Mouse (Mus musculus) T-helper 17 cell (primary cell): Measurements from ENCODE around the gene Psmd3.

Source experiments
- in situ Hi-C, 2 experiments: fragments of 300-600 bp; cut with MboI, MseI; formaldehyde crosslinking; loops; 1 replicate in 1 of 2; 2 replicates in 1 of 2; pipeline ENCODE4 v1.15.1; 2025; ENCODE audit warnings: high pct_unique_total_duplicates in 2 of 2

Psmd3 gene

GRCm38 (mm10) chr11:98713703-98714102 is 31.3 kb downstream of the Psmd3 start:
- in situ Hi-C loops = no loop called here

DNA sequence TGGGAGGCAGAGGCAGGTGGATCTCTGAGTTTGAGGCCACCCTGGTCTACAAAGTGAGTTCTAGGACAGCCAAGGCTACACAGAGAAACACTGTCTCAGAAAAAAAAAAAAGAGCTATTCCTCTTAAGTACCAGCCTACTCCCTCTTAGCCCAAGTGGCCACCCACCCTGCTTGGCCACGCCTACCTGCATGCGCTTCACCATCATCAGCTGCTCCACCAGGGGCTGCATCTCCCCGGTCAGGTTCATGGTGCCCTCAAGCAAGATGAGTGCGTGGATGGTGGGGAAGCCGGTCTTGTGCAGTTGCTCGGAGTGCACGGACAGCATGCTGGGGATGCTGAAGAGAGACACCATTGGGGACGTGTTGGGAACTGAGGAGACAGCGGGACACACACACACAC is 33.6 kb downstream of the Psmd3 start:
- in situ Hi-C loops = no loop called here

DNA sequence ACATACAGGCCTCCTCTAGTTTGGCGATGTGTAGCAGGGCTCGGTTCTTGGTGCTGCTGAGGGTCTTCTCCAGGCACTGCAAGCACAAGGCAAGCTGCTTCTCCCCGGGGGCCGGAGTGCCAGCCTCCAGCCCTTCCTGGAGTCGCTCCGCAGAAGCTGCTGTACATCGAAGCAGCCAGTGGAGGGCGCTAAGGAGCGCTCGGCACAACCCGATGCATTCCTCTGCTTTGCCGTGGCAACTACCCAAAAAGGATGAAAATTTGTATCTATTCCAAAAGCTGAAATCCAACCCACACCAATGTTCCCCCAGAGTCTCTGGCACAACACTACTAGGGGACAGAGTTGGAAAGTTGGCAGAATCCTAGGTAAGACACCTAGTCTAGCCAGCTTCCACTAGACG is 35.5 kb downstream of the Psmd3 start:
- in situ Hi-C loops = no loop called here

DNA sequence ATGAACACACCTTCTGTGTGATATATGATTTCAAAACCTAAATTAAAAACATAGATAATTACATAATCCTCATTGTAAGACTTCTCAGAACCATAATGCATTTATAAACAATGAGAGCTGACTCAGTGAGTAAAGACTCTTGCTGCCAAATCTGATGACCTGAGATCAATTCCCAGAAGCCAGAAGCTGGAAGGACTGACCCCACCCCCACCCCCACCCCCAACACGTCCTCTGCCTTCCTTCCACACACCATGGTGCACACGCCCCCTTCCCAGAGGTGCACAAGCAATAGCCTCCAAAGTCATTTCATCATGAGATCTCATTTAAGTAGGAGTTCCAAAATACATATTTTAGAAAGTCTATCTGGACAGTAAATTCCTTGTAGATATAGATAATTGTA is 38.4 kb downstream of the Psmd3 start:
- in situ Hi-C loops = no loop called here

- in situ Hi-C loops = no loop called here
Observed at GRCm38 (mm10) chr11:98721458-98722226, 39.3 kb downstream of the Psmd3 start.

- in situ Hi-C loops = no loop called here
Observed at GRCm38 (mm10) chr11:98723098-98723497, 40.7 kb downstream of the Psmd3 start.

DNA sequence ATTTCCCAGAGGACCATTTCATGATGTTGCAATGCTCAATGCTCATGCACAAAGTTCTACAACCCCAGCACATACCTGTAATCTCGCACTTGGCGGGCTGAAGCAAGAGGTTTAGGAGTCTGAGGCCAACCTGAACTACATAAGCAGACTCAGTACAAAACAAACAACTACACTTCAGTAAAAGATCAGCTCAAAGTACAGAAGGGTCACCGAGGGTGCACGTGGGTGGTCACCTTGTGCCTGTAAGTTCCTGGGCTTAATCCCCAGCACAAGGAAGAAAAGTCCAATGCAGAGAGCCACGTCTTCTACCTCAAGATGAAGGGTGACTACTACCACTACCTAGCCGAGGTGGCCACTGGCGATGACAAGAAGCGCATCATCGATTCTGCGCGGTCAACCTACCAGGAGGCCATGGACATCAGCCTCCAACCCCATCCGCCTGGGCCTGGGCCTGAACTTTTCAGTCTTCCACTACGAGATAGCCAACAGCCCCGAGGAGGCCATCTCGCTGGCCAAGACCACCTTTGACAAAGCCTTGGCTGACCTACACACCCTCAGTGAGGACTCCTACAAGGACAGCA is 43.7 kb downstream of the Psmd3 start:
- in situ Hi-C loops = loop anchor here in 1 of 2 experiments (25.0 kb wide), 1 partner anchor 864 kb away; no protein-coding TSS in a partner anchor

DNA sequence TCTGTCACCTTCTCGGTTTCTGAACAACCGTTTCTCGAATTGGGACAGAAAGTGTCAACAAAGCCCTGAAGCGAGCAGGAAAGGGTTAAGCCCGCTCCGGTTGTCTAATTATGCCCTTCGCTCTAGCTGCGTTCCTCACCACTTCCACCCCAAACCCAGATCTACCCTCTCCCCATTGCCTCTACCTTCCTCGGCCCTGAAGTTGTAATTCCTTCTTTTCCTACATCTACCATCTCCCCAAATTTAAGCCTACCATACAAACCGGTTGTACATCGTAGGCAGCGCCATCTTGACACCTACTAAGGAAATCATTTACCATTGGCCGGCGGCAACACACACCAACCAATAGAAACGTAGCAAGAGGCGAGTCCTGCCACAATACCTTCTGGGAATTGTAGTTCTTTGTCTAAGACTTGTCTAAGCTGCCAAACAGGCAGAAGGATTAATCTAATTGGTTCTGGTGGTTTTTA is 46.8 kb downstream of the Psmd3 start, which contains the start of gene Med24:
TSS of gene Med24 (minus strand) at position 317 of the 470 bp plus-strand sequence.
- in situ Hi-C loops = loop anchor here in 1 of 2 experiments (25.0 kb wide), 1 partner anchor 867 kb away; no protein-coding TSS in a partner anchor

GRCm38 (mm10) chr11:98730727-98731126 is 48.4 kb downstream of the Psmd3 start:
- in situ Hi-C loops = loop anchor here (10.0 to 25.0 kb wide), 2 partner anchors 54 to 868 kb away; no protein-coding TSS in a partner anchor

- in situ Hi-C loops = loop anchor here (10.0 to 25.0 kb wide), 2 partner anchors 54 to 869 kb away; no protein-coding TSS in a partner anchor
Observed at GRCm38 (mm10) chr11:98731134-98731533, 48.8 kb downstream of the Psmd3 start.

DNA sequence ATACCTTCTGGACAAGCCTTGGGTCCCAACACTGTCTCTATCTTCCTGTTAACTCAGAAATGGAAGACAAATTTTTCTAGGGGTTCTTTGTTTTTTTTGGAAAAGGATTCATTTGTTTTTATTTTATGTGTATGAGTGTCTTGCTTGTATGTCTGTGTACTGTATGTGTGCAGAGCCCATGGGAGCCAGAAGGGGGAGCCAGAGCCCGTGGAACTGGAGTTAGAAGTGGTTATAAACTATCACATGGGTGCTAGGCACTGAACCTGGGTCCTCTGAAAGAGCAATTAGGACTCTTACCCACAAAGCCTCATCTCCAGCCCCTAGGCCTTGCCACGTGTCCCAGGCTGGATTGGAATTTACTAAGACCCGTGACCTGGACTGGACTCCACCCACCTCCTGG is 51.7 kb downstream of the Psmd3 start:
- in situ Hi-C loops = loop anchor here (10.0 to 25.0 kb wide), 2 partner anchors 51 to 872 kb away; no protein-coding TSS in a partner anchor

DNA sequence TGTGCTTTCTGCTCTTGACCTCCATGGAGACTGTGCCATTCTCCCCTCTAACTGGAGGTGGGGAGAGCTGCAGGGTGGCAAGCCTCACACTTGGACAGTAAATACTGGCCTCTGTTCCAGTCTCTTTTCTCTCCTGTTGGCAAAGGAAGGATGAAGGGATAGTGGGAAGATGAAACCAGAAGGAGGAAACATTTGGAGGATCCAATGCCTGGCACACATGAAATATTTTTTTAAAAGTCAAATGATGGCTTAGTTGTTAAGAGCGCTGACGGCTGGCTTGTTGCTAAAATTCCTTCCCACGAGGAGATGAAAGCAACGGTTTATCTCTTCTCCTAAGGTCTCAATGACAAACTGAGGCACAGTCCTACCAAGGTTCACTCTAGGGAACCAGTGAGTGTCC is 52.8 kb downstream of the Psmd3 start:
- in situ Hi-C loops = loop anchor here (10.0 to 25.0 kb wide), 2 partner anchors 50 to 873 kb away; no protein-coding TSS in a partner anchor

GRCm38 (mm10) chr11:98736176-98736575 is 53.8 kb downstream of the Psmd3 start:
- in situ Hi-C loops = loop anchor here (10.0 to 25.0 kb wide), 2 partner anchors 49 to 874 kb away; no protein-coding TSS in a partner anchor

GRCm38 (mm10) chr11:98737220-98737619 is 54.9 kb downstream of the Psmd3 start:
- in situ Hi-C loops = loop anchor here (10.0 to 25.0 kb wide), 2 partner anchors 48 to 875 kb away; no protein-coding TSS in a partner anchor

GRCm38 (mm10) chr11:98738428-98738911 is 56.1 kb downstream of the Psmd3 start:
- in situ Hi-C loops = loop anchor here (10.0 to 25.0 kb wide), 2 partner anchors 46 to 876 kb away; no protein-coding TSS in a partner anchor

- in situ Hi-C loops = loop anchor here (10.0 to 25.0 kb wide), 2 partner anchors 46 to 877 kb away; no protein-coding TSS in a partner anchor
Observed at GRCm38 (mm10) chr11:98738925-98739324, 56.6 kb downstream of the Psmd3 start.

- in situ Hi-C loops = loop anchor here in 1 of 2 experiments (5.0 to 25.0 kb wide), 2 partner anchors 47 to 878 kb away; no protein-coding TSS in a partner anchor
Observed at GRCm38 (mm10) chr11:98740026-98740392, 57.7 kb downstream of the Psmd3 start.

DNA sequence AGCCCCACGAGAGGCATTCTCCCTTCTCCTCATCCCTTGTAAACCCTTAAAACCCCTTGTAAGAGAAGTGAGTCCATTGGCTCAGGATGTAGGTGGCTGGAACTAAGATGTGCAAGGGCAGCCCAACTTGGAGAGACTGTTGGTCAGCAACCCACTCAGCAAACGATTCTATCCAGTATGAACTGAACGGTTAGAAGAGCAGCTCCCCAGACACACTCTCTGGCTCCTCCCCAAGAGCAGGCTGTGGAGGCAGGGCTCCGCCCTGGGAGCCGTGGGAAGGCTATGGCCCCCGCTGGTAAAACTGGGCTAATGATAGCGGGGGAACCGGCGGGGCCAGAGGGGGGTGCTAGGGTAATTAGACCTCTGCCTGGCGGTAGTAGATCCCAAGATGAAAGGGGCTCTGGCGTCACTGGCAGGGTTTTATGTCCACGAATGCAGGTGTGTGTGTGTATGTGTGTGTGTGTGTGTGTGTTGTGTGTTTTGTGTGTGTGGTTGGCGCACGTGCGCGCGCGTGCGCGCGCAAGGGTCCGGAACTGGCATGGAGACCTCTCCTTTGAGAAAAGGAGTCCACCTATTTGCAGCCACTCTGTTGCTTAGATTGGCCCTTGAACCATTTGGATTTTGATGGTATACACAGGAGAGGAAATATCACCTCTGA is 58.2 kb downstream of the Psmd3 start, which contains the start of gene Thra:
TSS of gene Thra (plus strand) at position 246 of the 658 bp plus-strand sequence.
- in situ Hi-C loops = loop anchor here in 1 of 2 experiments (5.0 to 25.0 kb wide), 2 partner anchors 47 to 878 kb away; no protein-coding TSS in a partner anchor

DNA sequence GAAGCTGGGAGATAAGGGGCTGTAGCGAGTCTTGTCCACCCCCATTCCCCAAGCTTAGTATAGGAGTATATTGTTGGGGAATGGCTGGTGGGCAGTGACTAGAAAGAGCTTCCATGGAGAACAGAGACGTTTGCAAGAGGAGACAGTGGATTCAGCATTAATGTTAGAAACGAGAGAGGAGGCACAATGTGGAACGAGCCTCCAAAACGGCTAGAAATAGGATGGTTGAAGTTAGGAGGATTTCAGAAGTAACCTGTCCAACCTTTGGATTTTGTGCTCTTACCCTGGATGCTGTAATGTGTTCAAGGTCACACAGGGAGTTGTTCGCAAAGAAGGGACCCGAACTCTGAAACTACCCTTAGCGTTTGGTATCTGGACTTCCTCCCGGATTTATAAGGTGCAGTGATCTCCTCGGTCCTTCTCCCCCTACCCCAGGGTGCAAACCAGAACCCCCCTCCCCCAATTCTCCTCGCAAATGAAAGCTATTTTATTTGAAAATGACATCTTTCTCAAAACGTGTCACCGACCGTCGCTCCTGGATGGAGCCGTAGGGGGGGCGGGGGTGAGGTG is 58.8 kb downstream of the Psmd3 start:
- in situ Hi-C loops = loop anchor here in 1 of 2 experiments (5.0 to 25.0 kb wide), 2 partner anchors 46 to 879 kb away; no protein-coding TSS in a partner anchor

DNA sequence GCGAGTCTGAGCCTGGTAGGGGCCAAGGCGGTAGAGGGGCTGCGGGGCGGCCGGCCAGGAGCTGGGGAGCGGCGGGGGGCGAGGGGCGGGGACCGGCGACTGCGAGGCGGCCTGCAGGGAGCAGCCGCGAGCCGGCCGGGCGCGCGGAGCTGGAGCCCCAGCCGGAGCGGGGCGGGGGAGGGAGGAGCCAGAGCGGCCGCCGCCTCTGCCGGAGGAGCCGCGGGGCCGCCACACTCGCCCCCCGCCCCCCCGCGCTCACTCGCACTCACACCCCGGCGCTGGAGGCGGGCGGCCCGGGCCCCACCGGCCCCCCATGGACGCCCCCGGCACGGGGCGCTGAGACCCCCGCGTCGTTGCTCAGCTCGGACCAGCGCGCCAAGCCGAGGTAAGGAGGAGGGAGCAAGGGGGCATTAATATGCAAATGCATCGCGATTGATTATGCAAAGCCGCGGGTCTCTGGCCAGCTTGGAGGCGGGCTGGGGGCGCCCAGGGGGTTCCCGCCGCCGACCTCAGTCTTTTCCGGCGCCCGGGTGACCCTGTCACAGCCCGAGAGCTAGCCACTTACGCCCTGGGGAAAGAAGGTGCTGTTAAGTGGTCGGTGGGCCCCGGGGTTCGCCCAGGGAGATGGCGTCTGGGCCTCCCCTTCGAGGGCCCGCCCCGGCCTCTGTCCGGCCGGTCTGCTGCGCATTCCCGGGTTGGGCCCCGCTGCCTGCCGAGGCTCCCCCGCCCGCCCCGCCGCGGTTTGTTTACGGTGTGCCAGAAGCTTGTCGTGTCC is 59.5 kb downstream of the Psmd3 start:
- in situ Hi-C loops = loop anchor here in 1 of 2 experiments (5.0 to 25.0 kb wide), 2 partner anchors 45 to 880 kb away; no protein-coding TSS in a partner anchor
